In genomic region chr7:136026451-136026850, GRCm38 (mm10) we compare ENCODE assay signal across 20 mouse cellular contexts.
DNase-seq lines count a peak whose midpoint lies in the region; ATAC-seq lines count a peak whose summit lies in the region.
"Had no signal": no experiment of that assay in that cellular context is flagged by ENCODE, and none has a peak within 500 bp of the region (broad histone marks: within the 10 kb centered on the region; RNA-seq: fewer than 3 reads in every experiment).

No protein-coding gene starts in this region.

- peak; percentile 36 for DNase-seq in forebrain, embryonic 14.5 days (ENCODE audit: low spot score)
- peak; percentile 27 to 36 for DNase-seq in kidney, postnatal 36 days
- no peak for DNase-seq in neural tube, embryonic 10.5 days (ENCODE audit: extremely low spot score, low spot score)
- peak; percentile 41 to 44 for DNase-seq in layer of hippocampus, postnatal 36 days
- DNase-seq in thymus, postnatal 14 days, result no peak
- DNase-seq: adrenal gland, adult 2 months; cerebellum, adult 11-12 months; cerebellum, postnatal 25 days; heart, postnatal 4 days; liver; lung, adult 18-20 months; lung, postnatal 36 days; right cerebral cortex, adult 18-20 months; thymus, postnatal 36 days had no signal

- H3K4me1 ChIP-seq in forebrain, embryonic 14.5 days (ENCODE audit: control insufficient read depth, insufficient read depth, low read length), result no peaks in the 10 kb centered on the region
- H3K4me1 ChIP-seq in forebrain, embryonic 15.5 days, result peaks cover 5% of the 10 kb centered on the region; the same call in 1 of the 2 replicates
- H3K4me1 ChIP-seq in kidney, embryonic 15.5 days, result peaks cover 28% of the 10 kb centered on the region
- peaks cover 45% of the 10 kb centered on the region for H3K4me1 ChIP-seq in neural tube, embryonic 13.5 days (replicated peaks)
- H3K4me1 ChIP-seq: midbrain, embryonic 15.5 days had no signal

- H3K9me3 ChIP-seq in forebrain, embryonic 14.5 days (replicated peaks; ENCODE audit: control insufficient read depth, low read length), result no peaks in the 10 kb centered on the region
- H3K9me3 ChIP-seq in forebrain, embryonic 15.5 days, result no peaks in the 10 kb centered on the region
- no peaks in the 10 kb centered on the region for H3K9me3 ChIP-seq in kidney, embryonic 15.5 days (replicated peaks)
- no peaks in the 10 kb centered on the region for H3K9me3 ChIP-seq in neural tube, embryonic 13.5 days
- H3K9me3 ChIP-seq: forebrain, embryonic 13.5 days; midbrain, embryonic 15.5 days had no signal

- 46% methylated on average over 7 of the region's 7 CpGs for WGBS in forebrain, embryonic 14.5 days
- WGBS in forebrain, embryonic 15.5 days, result 31% methylated on average over 7 of the region's 7 CpGs
- 41% methylated on average over 7 of the region's 7 CpGs for WGBS in kidney, embryonic 15.5 days
- 29% methylated on average over 7 of the region's 7 CpGs for WGBS in neural tube, embryonic 13.5 days

- H3K4me2 ChIP-seq in forebrain, embryonic 14.5 days (ENCODE audit: low read length), result no peak overlapping the region
- H3K4me2 ChIP-seq in forebrain, embryonic 15.5 days (replicated peaks), result no peak overlapping the region
- H3K4me2 ChIP-seq in kidney, embryonic 15.5 days, result no peak overlapping the region
- no peak overlapping the region for H3K4me2 ChIP-seq in neural tube, embryonic 13.5 days
- H3K4me2 ChIP-seq: forebrain, embryonic 13.5 days; midbrain, embryonic 15.5 days had no signal

- H3K27ac ChIP-seq in forebrain, embryonic 14.5 days (ENCODE audit: low read depth, low read length), result no peak overlapping the region
- H3K27ac ChIP-seq in forebrain, embryonic 15.5 days (replicated peaks), result no peak overlapping the region
- H3K27ac ChIP-seq in kidney, embryonic 15.5 days, result no peak overlapping the region
- peak overlapping the region; percentile 56 for H3K27ac ChIP-seq in neural tube, embryonic 13.5 days (replicated peaks)
- H3K27ac ChIP-seq: forebrain, embryonic 13.5 days; midbrain, embryonic 15.5 days had no signal

- ATAC-seq in forebrain, embryonic 14.5 days, result no peak
- no peak for ATAC-seq in forebrain, embryonic 15.5 days (replicated peaks)
- ATAC-seq in kidney, embryonic 15.5 days (replicated peaks; ENCODE audit: low FRiP score), result no peak
- no peak for ATAC-seq in neural tube, embryonic 13.5 days (ENCODE audit: low read depth)
- ATAC-seq: forebrain, embryonic 13.5 days; inflammation-experienced regulatory T-cells, adult 6 months; midbrain, embryonic 15.5 days had no signal

- no peak overlapping the region for H3K9ac ChIP-seq in forebrain, embryonic 14.5 days (ENCODE audit: low read length)
- no peak overlapping the region for H3K9ac ChIP-seq in forebrain, embryonic 15.5 days (replicated peaks)
- no peak overlapping the region for H3K9ac ChIP-seq in kidney, embryonic 15.5 days
- H3K9ac ChIP-seq in neural tube, embryonic 13.5 days, result no peak overlapping the region
- H3K9ac ChIP-seq: forebrain, embryonic 13.5 days; midbrain, embryonic 15.5 days had no signal

- no peaks in the 10 kb centered on the region for H3K36me3 ChIP-seq in forebrain, embryonic 14.5 days (ENCODE audit: control insufficient read depth, insufficient read depth, low read length)
- H3K36me3 ChIP-seq in forebrain, embryonic 15.5 days, result no peaks in the 10 kb centered on the region
- no peaks in the 10 kb centered on the region for H3K36me3 ChIP-seq in kidney, embryonic 15.5 days
- H3K36me3 ChIP-seq in neural tube, embryonic 13.5 days, result no peaks in the 10 kb centered on the region
- H3K36me3 ChIP-seq: midbrain, embryonic 15.5 days had no signal

- no peak overlapping the region for H3K4me3 ChIP-seq in forebrain, embryonic 14.5 days (ENCODE audit: low read depth, low read length)
- no peak overlapping the region for H3K4me3 ChIP-seq in forebrain, embryonic 15.5 days
- no peak overlapping the region for H3K4me3 ChIP-seq in kidney, embryonic 15.5 days (replicated peaks)
- no peak overlapping the region for H3K4me3 ChIP-seq in neural tube, embryonic 13.5 days
- H3K4me3 ChIP-seq: forebrain, embryonic 13.5 days; midbrain, embryonic 15.5 days had no signal

- H3K27me3 ChIP-seq in forebrain, embryonic 14.5 days (replicated peaks; ENCODE audit: control insufficient read depth, insufficient read depth, low read length), result no peaks in the 10 kb centered on the region
- no peaks in the 10 kb centered on the region; the same call in 1 of the 2 replicates for H3K27me3 ChIP-seq in forebrain, embryonic 15.5 days
- H3K27me3 ChIP-seq in kidney, embryonic 15.5 days, result no peaks in the 10 kb centered on the region
- H3K27me3 ChIP-seq in neural tube, embryonic 13.5 days, result no peaks in the 10 kb centered on the region
- H3K27me3 ChIP-seq: midbrain, embryonic 15.5 days had no signal

Comparison
In these comparisons a context has a peak if more than half of its experiments do, and no peak if none do; other contexts are left out.
1. DNase-seq: peak in forebrain, embryonic 14.5 days (single experiment), kidney, postnatal 36 days (2 of 2) and layer of hippocampus, postnatal 36 days (2 of 2); none in neural tube, embryonic 10.5 days (single experiment) and thymus, postnatal 14 days (single experiment).